7 mouse cellular contexts compared by ENCODE assay signal in genomic region chr14:14065142-14065498, GRCm38 (mm10). TPM values are rescaled to one million over a fixed set of nuclear protein-coding genes. Genes with fewer than 3 reads are reported as not detected.
DNase-seq lines count a peak whose midpoint lies in the region; ATAC-seq and TF ChIP-seq lines count a peak whose summit lies in the region.

No protein-coding gene starts in this region.

- H3K9ac ChIP-seq in forebrain, embryonic 11.5 days (ENCODE audit: low read length): peak overlapping the region; percentile 29; the same call in 1 of the 2 replicates
- no peak overlapping the region for H3K9ac ChIP-seq in hindbrain, postnatal 0 days (replicated peaks; ENCODE audit: low read length)
- no peak overlapping the region for H3K9ac ChIP-seq in neural tube, embryonic 15.5 days (replicated peaks)

- peak; percentile 31 for DNase-seq in lung, adult 2 months
- no peak for DNase-seq in lung, postnatal 36 days
- DNase-seq in forebrain, embryonic 11.5 days (ENCODE audit: low spot score): peak; percentile 63
- DNase-seq in hindbrain, postnatal 0 days (ENCODE audit: low spot score): no peak
- no peak for DNase-seq in MN1 (ENCODE audit: low spot score)
- DNase-seq in left cerebral cortex, adult 18-20 months (ENCODE audit: low spot score in 2 of 2): no peak

- peaks cover 25% of the 10 kb centered on the region for H3K4me1 ChIP-seq in lung, adult 2 months (ENCODE audit: control insufficient read depth, insufficient read depth, low read length)
- H3K4me1 ChIP-seq in forebrain, embryonic 11.5 days (replicated peaks; ENCODE audit: control insufficient read depth, insufficient read depth, low read length): peaks cover 29% of the 10 kb centered on the region
- H3K4me1 ChIP-seq in hindbrain, postnatal 0 days (ENCODE audit: insufficient read depth, low read length): peaks cover 11% of the 10 kb centered on the region
- H3K4me1 ChIP-seq in neural tube, embryonic 15.5 days: peaks cover 16% of the 10 kb centered on the region

- H3K9me3 ChIP-seq in forebrain, embryonic 11.5 days (ENCODE audit: control insufficient read depth, low read length): no peaks in the 10 kb centered on the region
- H3K9me3 ChIP-seq in hindbrain, postnatal 0 days (ENCODE audit: low read length): no peaks in the 10 kb centered on the region
- no peaks in the 10 kb centered on the region for H3K9me3 ChIP-seq in neural tube, embryonic 15.5 days (replicated peaks)

- no peak overlapping the region for H3K4me3 ChIP-seq in lung, adult 2 months (replicated peaks; ENCODE audit: extremely low read depth, low read depth, low read length)
- H3K4me3 ChIP-seq in forebrain, embryonic 11.5 days (ENCODE audit: low read depth, low read length): no peak overlapping the region
- no peak overlapping the region for H3K4me3 ChIP-seq in hindbrain, postnatal 0 days (ENCODE audit: low read length)
- H3K4me3 ChIP-seq in neural tube, embryonic 15.5 days (replicated peaks): no peak overlapping the region

- peak; percentile 57 for ATAC-seq in forebrain, embryonic 11.5 days (replicated peaks; ENCODE audit: low FRiP score)
- peak; percentile 25; the same call in 1 of the 2 replicates for ATAC-seq in hindbrain, postnatal 0 days
- 0 out of 2 replicates have a peak, but pooled peaks have one; percentile 14 for ATAC-seq in neural tube, embryonic 15.5 days (ENCODE audit: low FRiP score)

- TF ChIP-seq CTCF in lung, adult 2 months (IDR thresholded peaks at IDR 0.05; ENCODE audit: insufficient read depth, low read length): no peak
- TF ChIP-seq CTCF in hindbrain, postnatal 0 days (IDR thresholded peaks at IDR 0.05; ENCODE audit: low read depth): no peak

- WGBS in lung, adult 2 months: 22% methylated on average over 4 of the region's 4 CpGs
- WGBS in forebrain, embryonic 11.5 days: 23% methylated on average over 4 of the region's 4 CpGs
- 31% methylated on average over 4 of the region's 4 CpGs for WGBS in hindbrain, postnatal 0 days
- 28% methylated on average over 4 of the region's 4 CpGs for WGBS in neural tube, embryonic 15.5 days

- no peak overlapping the region for H3K4me2 ChIP-seq in forebrain, embryonic 11.5 days (ENCODE audit: low read depth, low read length, severe bottlenecking)
- H3K4me2 ChIP-seq in hindbrain, postnatal 0 days (ENCODE audit: low read depth, low read length): no peak overlapping the region
- H3K4me2 ChIP-seq in neural tube, embryonic 15.5 days: no peak overlapping the region

- H3K27me3 ChIP-seq in forebrain, embryonic 11.5 days (ENCODE audit: control insufficient read depth, insufficient read depth, low read length): no peaks in the 10 kb centered on the region
- no peaks in the 10 kb centered on the region for H3K27me3 ChIP-seq in hindbrain, postnatal 0 days (ENCODE audit: insufficient read depth, low read length)
- H3K27me3 ChIP-seq in neural tube, embryonic 15.5 days (replicated peaks): no peaks in the 10 kb centered on the region

- H3K27ac ChIP-seq in forebrain, embryonic 11.5 days (ENCODE audit: low read depth, low read length): peak overlapping the region; percentile 81
- peak overlapping the region; percentile 3; the same call in 1 of the 2 replicates for H3K27ac ChIP-seq in hindbrain, postnatal 0 days
- H3K27ac ChIP-seq in neural tube, embryonic 15.5 days (replicated peaks): no peak overlapping the region

- TF ChIP-seq POLR2A in lung, adult 2 months (IDR thresholded peaks at IDR 0.05; ENCODE audit: borderline replicate concordance, extremely low read depth, low read depth, low read length): no peak

- no peaks in the 10 kb centered on the region for H3K36me3 ChIP-seq in forebrain, embryonic 11.5 days (ENCODE audit: control insufficient read depth, insufficient read depth, low read length)
- H3K36me3 ChIP-seq in hindbrain, postnatal 0 days (ENCODE audit: insufficient read depth, low read length): no peaks in the 10 kb centered on the region
- no peaks in the 10 kb centered on the region for H3K36me3 ChIP-seq in neural tube, embryonic 15.5 days

RNA-seq across cellular contexts. Expression of gene Psmd6, which starts 55.7 kb away (rescaled TPM):
- polyA plus RNA-seq in lung, adult 2 months (2012; rRNA removed): 18.1 and 23.1 TPM in 2 replicates
- 306 and 311 TPM in 2 replicates for polyA plus RNA-seq in forebrain, embryonic 11.5 days (2014; fragmentation: Nextera tagmentation; extraction: Ambion mirVana)
- 101 and 105 TPM in 2 replicates for total RNA-seq in hindbrain, postnatal 0 days (2014; rRNA removed)
- 233 and 235 TPM in 2 replicates for polyA plus RNA-seq in hindbrain, postnatal 0 days (2015; fragmentation: Nextera tagmentation; extraction: Ambion mirVana)
- 237 and 254 TPM in 2 replicates for polyA plus RNA-seq in neural tube, embryonic 15.5 days (2015; fragmentation: Nextera tagmentation; extraction: Ambion mirVana)
- 100 to 1,000 TPM; 107 to 110 TPM for total RNA-seq in left cerebral cortex, adult 18-20 months (2021)

Comparison
In these comparisons a context has a peak if more than half of its experiments do, and no peak if none do; other contexts are left out.
1. DNase-seq: peak in lung, adult 2 months (single experiment) and forebrain, embryonic 11.5 days (single experiment); none in lung, postnatal 36 days (single experiment), hindbrain, postnatal 0 days (single experiment), MN1 (single experiment) and left cerebral cortex, adult 18-20 months (0 of 2).
2. Peak in every context shown above with its lines, with median percentiles within 50 percentile points of each other: ATAC-seq.